Mouse (Mus musculus): ENCODE results near the gene Mylk. TPM values are rescaled to one million over a fixed set of nuclear protein-coding genes. Genes with fewer than 3 reads are reported as not detected.

Mylk gene
- total RNA-seq, 2 experiments from 2014 or later: 21.8 to 26.2 TPM

GRCm38 (mm10) chr16:34844783-34845182 lies 99.8 kb downstream of the Mylk start:
- no peak for DNase-seq (ENCODE audit: low spot score)

DNA sequence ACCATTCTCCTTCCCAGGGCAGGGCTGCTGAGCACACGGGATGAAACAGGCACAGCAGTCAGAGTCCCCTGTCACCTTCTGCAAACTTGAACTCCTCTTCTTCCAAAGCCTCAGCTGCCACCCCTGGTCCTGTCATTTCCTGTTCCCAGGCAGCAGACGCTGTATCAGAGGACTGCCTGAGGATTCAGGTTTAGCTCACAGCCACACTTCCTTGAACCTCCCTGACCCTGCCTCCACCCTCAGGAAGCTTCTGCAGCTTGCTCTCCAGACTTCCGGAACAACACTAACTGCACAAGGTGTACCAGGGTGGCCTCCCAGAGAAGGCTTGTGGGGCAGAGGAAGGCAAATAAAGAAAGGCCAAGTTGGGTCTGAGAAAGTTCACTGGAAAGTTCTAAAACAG lies 102.6 kb downstream of the Mylk start:
- no peak for DNase-seq (ENCODE audit: low spot score)

DNA sequence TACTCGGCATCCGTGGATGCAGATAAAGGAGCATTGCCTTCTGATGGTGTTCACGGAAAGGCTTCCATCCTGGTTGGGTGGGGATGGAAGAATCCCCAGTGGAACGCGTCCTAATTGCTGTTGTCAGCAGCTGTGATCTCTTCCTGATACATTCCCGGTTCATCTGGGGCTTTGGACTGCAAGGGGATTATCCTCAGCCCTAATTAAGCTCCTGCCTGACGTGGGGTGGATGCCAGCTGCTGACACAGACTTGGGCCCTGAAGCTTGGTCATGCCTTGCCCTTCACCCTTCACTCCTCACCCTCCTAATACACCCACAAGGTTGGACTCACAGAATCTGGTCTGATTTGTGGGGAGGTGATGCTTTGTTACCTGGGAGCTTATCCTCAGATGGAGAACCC lies 109.1 kb downstream of the Mylk start:
- no peak for DNase-seq (ENCODE audit: low spot score)

GRCm38 (mm10) chr16:34855136-34855535 lies 110.1 kb downstream of the Mylk start:
- peak; percentile 16 for DNase-seq (ENCODE audit: low spot score)

DNA sequence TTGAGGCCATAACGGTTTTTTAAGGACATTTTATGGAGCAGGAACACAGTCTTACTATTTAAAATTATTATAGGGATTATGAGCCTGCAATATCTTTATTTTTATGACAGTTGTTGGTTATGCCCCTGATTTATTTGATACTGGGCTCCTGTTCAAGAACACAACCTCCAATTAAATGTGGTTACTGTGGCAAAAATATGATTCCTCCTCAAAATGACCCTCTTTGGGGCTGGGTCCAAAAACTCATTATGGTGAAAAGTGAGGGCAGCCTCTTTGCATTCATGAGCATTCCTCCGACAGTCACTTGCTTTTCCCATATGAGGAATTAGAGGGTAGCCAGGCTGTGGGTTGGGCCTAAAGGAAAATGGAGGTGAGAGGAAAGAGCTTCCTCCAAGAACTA lies 110.7 kb downstream of the Mylk start:
- no peak for DNase-seq (ENCODE audit: low spot score)

GRCm38 (mm10) chr16:34857631-34858030 lies 112.6 kb downstream of the Mylk start:
- no peak for DNase-seq (ENCODE audit: low spot score)

- no peak for DNase-seq (ENCODE audit: low spot score)
These were observed 115.8 kb downstream of the Mylk start for GRCm38 (mm10) chr16:34860761-34861160.

GRCm38 (mm10) chr16:34861744-34862365 lies 116.8 kb downstream of the Mylk start:
- no peak for DNase-seq (ENCODE audit: low spot score)

DNA sequence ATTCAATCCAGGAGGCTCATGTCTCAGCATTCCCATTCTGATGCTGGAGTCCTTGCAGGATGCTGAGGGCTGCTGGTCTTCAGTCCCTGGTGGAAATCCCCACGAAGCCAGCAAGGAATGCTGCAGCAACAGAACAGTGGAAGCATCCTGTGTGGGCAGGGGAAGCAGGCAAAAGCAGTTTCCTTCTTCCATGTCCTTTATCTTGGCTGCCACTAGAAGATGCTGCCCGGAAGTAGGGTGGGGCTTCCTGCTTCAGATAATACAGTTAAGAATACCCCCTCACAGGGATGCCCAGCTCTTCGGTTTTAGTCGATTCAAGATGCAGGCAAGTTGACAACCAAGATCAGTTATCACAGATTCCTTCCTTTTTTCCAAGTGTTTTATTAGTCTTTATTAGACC lies 120.4 kb downstream of the Mylk start:
- no peak for DNase-seq (ENCODE audit: low spot score)

GRCm38 (mm10) chr16:34867217-34867616 lies 122.2 kb downstream of the Mylk start:
- DNase-seq (ENCODE audit: low spot score): no peak

- DNase-seq (ENCODE audit: low spot score): no peak
These were observed 135.2 kb downstream of the Mylk start for GRCm38 (mm10) chr16:34880031-34880778.

DNA sequence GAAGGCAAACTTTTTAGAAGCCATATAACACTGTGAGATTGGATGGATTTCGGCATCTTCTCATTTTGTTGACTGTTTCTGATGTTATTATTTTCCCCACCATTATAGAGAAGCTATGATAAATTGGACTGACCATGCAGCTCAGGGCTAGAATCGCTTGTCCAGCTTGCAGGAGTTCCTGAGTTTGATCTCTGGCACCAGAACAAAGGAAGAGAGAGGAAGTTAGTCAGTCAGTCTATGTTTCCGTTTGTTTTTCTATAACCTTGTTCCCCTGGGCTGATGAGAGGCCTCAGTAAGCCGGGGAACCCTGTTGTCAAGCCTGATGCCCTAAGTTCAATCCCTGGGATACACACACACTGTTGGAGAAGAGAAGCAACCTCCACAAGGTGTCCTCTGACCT lies 135.8 kb downstream of the Mylk start:
- DNase-seq (ENCODE audit: low spot score): no peak

DNA sequence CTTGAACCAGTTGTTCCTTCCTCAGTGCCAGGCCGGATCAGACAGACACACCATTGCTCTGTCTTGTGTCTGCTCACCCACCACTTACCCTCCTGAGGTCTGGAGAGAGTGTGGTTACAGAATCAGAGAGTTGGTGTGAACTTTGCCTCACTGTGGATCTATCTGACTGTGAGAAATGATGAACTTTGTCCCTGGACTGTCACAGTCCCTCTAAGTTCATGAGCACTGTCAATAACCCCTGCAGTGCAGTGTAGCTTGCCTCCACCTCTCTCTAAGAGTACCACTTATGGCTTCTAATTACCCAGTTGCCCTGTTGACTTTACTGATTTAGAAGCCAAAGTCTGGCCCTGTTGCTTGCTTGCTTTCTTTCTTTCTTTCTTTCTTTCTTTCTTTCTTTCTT lies 142.0 kb downstream of the Mylk start:
- no peak for DNase-seq (ENCODE audit: low spot score)

- DNase-seq (ENCODE audit: low spot score): no peak
These were observed 149.0 kb downstream of the Mylk start for GRCm38 (mm10) chr16:34894016-34894415.

- DNase-seq (ENCODE audit: low spot score): no peak
These were observed 150.9 kb downstream of the Mylk start for GRCm38 (mm10) chr16:34895916-34896315.

GRCm38 (mm10) chr16:34896996-34897395 lies 152.0 kb downstream of the Mylk start:
- DNase-seq (ENCODE audit: low spot score): no peak

DNA sequence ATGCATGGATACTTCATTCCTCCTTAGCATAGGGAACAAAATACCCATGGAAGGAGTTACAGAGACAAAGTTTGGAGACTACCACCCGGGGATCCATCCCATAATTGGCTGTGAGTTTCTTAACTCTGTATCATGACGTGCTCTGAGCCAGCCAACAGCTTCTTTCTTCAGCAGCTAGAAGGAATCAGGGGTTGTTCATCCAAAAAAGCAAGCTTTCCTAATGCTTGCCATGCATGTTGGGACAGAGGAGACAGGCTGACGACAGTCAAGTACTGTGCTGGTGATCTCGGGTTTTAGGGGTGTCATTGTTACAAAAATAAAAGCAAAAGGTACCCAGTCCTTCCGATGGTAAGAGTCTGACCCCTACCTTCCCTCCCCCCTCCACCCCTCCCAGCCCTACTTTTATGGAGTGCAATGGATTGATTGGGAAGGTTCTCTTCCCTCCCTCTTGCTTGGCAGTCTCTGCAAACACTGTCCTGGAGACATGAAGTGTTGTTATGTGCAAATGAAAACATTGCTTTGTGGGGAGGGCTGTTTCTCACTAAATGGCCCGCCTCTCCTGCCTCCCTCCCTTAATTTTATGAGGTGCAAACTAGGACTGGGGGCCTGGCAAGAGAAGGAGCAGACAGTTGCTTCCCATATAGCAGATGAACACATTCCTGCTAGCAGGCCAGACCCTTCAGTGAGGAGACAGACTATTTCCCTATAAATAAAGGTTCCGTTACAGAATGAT lies 153.2 kb downstream of the Mylk start:
- no peak for DNase-seq (ENCODE audit: low spot score)

DNA sequence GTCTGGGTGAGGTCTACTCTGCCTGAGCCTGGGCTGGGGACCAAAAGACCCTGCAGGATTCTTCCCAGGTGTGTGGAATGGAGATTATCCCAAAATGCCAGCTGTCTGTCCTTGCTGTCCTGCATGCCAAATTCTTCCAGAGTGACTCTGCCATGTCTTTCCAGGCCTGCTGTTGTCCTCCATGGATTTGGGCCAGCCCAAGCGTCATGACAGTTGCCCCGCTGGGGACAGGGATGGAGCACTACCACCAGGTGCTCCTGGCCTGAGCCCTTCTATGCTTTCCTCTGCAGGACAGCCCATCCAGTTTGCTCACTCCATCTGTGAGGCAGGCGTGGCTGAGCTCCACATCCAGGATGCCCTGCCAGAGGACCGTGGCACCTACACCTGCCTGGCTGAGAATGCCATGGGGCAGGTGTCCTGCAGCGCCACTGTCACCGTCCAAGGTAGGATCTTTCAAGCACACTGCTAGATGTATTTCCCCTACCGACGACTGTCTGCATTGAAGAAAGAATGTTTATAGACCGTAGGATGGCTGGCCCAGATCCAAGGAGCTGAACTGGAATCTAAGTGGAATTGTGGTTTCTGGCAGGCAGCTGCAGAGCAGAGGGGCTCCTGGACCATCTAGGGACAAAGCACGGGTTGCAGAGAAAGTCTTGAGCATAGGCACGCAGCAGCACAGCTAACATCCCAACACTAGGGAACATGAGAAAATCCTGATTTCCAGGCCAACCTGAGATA lies 154.2 kb downstream of the Mylk start:
- DNase-seq (ENCODE audit: low spot score): no peak

- no peak for DNase-seq (ENCODE audit: low spot score)
These were observed 155.0 kb downstream of the Mylk start for GRCm38 (mm10) chr16:34899997-34900396.

DNA sequence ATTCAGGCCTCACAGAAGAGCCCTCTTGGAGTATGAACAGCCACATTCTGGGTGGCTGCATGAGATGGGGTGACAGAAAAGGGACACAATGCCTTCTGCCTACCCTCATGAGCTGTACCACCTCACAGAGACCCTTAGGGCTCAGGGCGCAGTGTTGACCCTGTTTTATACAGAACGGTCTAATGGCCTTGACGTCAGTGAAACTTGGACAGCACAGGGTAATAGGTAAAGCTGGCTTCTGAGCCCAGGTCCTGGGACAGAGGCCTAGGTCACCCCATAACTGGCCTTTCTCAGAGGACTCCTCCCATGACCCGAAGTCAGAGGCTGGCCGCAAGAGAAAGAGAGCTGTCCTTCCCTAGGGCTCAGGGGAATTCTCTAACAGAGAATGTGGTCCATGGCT lies 155.5 kb downstream of the Mylk start:
- no peak for DNase-seq (ENCODE audit: low spot score)

DNA sequence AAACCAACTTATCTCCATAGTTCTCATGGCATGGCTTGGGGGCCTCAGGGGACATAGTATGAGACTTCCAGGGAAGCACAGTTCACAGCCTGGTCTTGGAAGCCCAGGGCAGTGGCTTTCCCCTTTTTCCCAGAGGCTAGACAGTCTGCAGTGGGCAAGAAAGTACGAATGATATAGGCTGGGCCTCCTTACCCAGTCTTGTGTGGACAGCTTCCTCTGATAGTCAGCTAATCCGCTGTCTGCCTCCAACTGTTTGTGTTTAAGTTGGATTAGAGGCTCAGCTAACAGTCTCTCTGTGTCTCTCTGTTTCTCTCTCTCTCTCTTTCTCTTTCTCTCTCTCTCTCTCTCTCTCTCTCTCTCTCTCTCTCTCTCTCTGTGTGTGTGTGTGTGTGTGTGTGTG lies 156.0 kb downstream of the Mylk start:
- no peak for DNase-seq (ENCODE audit: low spot score)

All from gastrocnemius, adult 18-20 months (tissue).